ENCODE assay signal across 8 mouse cellular contexts in the genomic region with DNA sequence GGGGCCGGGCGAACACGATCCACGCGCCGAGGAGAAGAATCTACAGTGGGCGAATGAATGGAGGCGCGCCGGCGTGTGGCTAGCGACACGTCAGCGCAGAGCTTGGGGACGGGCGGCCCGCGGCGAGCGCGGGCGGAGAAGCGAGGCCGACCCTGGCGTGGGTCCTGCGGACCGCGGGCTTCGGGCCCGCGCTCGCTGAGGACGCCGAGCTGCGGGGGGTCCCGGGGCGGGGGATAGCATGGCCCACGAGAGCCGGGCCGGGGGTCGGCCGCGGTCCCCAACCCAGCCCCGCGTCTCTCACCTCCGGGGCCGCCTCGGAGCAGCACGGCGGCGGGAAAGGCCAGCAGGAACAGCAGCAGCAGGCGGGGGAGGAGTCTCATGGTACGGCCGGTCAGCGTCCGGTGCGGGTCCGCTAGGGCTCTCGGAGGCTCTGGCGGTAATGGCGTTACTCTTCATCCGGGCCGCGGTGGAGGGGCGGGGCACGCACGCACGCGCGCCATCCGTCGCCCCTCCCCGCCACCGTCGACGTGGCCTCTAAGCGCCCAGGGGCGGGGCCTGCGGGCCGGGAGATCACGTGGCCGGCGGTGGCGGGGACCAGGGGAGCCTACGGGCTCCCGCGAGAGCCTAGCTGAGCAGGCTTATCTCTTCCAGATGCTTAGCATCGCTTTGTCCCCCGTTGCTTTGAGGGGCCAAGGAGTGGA. TPM values are rescaled to one million over a fixed set of nuclear protein-coding genes. Genes with fewer than 3 reads are reported as not detected.
DNase-seq lines count a peak whose midpoint lies in the region; ATAC-seq and TF ChIP-seq lines count a peak whose summit lies in the region.

A gene (minus strand): TSS at position 514 of the 701 bp plus-strand sequence.

- H3K27me3 ChIP-seq in forebrain, embryonic 15.5 days: no peaks in the 10 kb centered on the region

- H3K9ac ChIP-seq in ES-E14 (ENCODE audit: insufficient read depth, low read depth, low read length, poor library complexity, severe bottlenecking): peak within 1 kb of the TSS; percentile 87
- H3K9ac ChIP-seq in forebrain, embryonic 15.5 days (replicated peaks): peak within 1 kb of the TSS; percentile 84

- H3K9me3 ChIP-seq in ES-E14 (ENCODE audit: control insufficient read depth, insufficient read depth, low read depth, low read length): no peaks in the 10 kb centered on the region
- no peaks in the 10 kb centered on the region for H3K9me3 ChIP-seq in forebrain, embryonic 15.5 days

- DNase-seq in ES-E14 (ENCODE audit: low read depth, low spot score): peak; percentile 79
- peak; percentile 97 for DNase-seq in cerebellum, adult 11-12 months
- DNase-seq in heart, postnatal 25 days (ENCODE audit: low spot score): peak; percentile 93
- DNase-seq in layer of hippocampus, adult 18-20 months (ENCODE audit: low spot score in 2 of 2): peak; percentile 92 to 96
- peak; percentile 92 for DNase-seq in lung, adult 2 months
- peak; percentile 88 for DNase-seq in thymus, adult 18-20 months

- peak within 1 kb of the TSS; percentile 52 for H3K4me2 ChIP-seq in forebrain, embryonic 15.5 days (replicated peaks)

- H3K36me3 ChIP-seq in ES-E14 (ENCODE audit: control insufficient read depth, insufficient read depth, low read length, poor library complexity, severe bottlenecking): peaks cover 21% of the 10 kb centered on the region
- peaks cover 22% of the 10 kb centered on the region for H3K36me3 ChIP-seq in forebrain, embryonic 15.5 days

- peak; percentile 71; the same call in 1 of the 2 replicates for TF ChIP-seq POLR2A in lung, adult 2 months (IDR thresholded peaks at IDR 0.05; ENCODE audit: borderline replicate concordance, extremely low read depth, low read depth, low read length)

- intact Hi-C loops in heart, postnatal 25 days (cut with DNase I): loop anchor here (2.0 to 10.0 kb wide), 3 partner anchors 43 to 531 kb away; a partner anchor contains a TSS

- H3K4me3 ChIP-seq in ES-E14 (ENCODE audit: insufficient read depth in 1 of 2, low read depth in 1 of 2, low read length in 2 of 2, poor library complexity in 1 of 2, severe bottlenecking in 1 of 2): peak within 1 kb of the TSS; percentile 73 to 94
- peak within 1 kb of the TSS; percentile 69 for H3K4me3 ChIP-seq in forebrain, embryonic 15.5 days
- peak within 1 kb of the TSS; percentile 81 for H3K4me3 ChIP-seq in lung, adult 2 months (replicated peaks; ENCODE audit: extremely low read depth, low read depth, low read length)

- under 1% methylated on average over 87 of the region's 89 CpGs for WGBS in forebrain, embryonic 15.5 days
- under 1% methylated on average over 88 of the region's 89 CpGs for WGBS in lung, adult 2 months

- H3K4me1 ChIP-seq in ES-E14 (ENCODE audit: control insufficient read depth in 2 of 2, insufficient read depth in 2 of 2, low read length in 2 of 2, poor library complexity in 1 of 2): no peaks in the 10 kb centered on the region; a peak in 1 of 4 replicates
- H3K4me1 ChIP-seq in forebrain, embryonic 15.5 days: peaks cover 12% of the 10 kb centered on the region
- peaks cover 3% of the 10 kb centered on the region for H3K4me1 ChIP-seq in lung, adult 2 months (ENCODE audit: control insufficient read depth, insufficient read depth, low read length)

- H3K27ac ChIP-seq in ES-E14 (ENCODE audit: insufficient read depth, low read depth, low read length, poor library complexity, severe bottlenecking): peak within 1 kb of the TSS; percentile 31
- peak within 1 kb of the TSS; percentile 89 for H3K27ac ChIP-seq in forebrain, embryonic 15.5 days (replicated peaks)

- TF ChIP-seq CTCF in lung, adult 2 months (IDR thresholded peaks at IDR 0.05; ENCODE audit: insufficient read depth, low read length): no peak

- in situ Hi-C loops in ES-E14 (cut with MboI; ENCODE audit: low sequenced_read_pairs in 2 of 2, unreplicated experiment in 2 of 2): no loop called here

- ATAC-seq in forebrain, embryonic 15.5 days (replicated peaks): peak; percentile 99
- ATAC-seq in neutrophil, adult 5-6 weeks (ENCODE audit: extremely low read depth, insufficient number of reproducible peaks, low FRiP score, poor library complexity, severe bottlenecking): peak; percentile 95

TF ChIP-seq in ES-E14, 5 proteins besides CTCF, POLR2A, EP300 and RAD21:
- TF ChIP-seq ZNF384 (IDR thresholded peaks at IDR 0.05; ENCODE audit: low read depth, low read length) (no peak), HCFC1 (IDR thresholded peaks at IDR 0.05; ENCODE audit: borderline replicate concordance, insufficient read depth, low read length) (peak; percentile 58; the same call in 1 of the 2 replicates)

RNA-seq across cellular contexts. Expression of the gene that starts here (rescaled TPM):
- 71.3 and 82.0 TPM in 2 replicates for total RNA-seq in ES-E14 (2012; rRNA removed)
- 62.9 and 72.0 TPM in 2 replicates for polyA plus RNA-seq in forebrain, embryonic 15.5 days (2015; fragmentation: Nextera tagmentation; extraction: Ambion mirVana)
- total RNA-seq in heart, postnatal 25 days (2021): 10 to 100 TPM; 41.8 to 41.9 TPM
- total RNA-seq in layer of hippocampus, adult 18-20 months (2021): 10 to 100 TPM; 82.1 to 93.6 TPM
- 7.7 and 13.8 TPM in 2 replicates for polyA plus RNA-seq in lung, adult 2 months (2012; rRNA removed)
- 38.7 and 50.6 TPM in 2 replicates for total RNA-seq in neutrophil, adult 5-6 weeks (2017)

Comparison
In these comparisons a context has a peak if more than half of its experiments do, and no peak if none do; other contexts are left out.
1. Peak in every context shown above with its lines: DNase-seq, ATAC-seq, H3K4me3 ChIP-seq and H3K27ac ChIP-seq.